Mouse (Mus musculus) embryonic stem cell, embryonic (primary cell): ENCODE measurements at regions not wholly inside any gene's neighbourhood (a gene's known extent, or its start where the extent isn't known, plus 50 kb on each side); places are given as distances from the start of the nearest gene placed in this dataset.
"Not testable (repeated sequence)": the region's sequence is repeated elsewhere in the genome, so short reads cannot be mapped to it uniquely, and the experiment has no call there.

ENCODE experiments used
- CTCF ChIA-PET, 4 experiments: fragments of 300-600 bp in 2 of 4; fragments of 350-600 bp in 2 of 4; sonication (Branson Sonifier 250); formaldehyde crosslinking; loops; one replicate each; lab custom pipeline; 2022; ENCODE audit warnings: inconsistent platforms in 2 of 4; lab: Charles Lee
- POLR2A ChIA-PET, 4 experiments: fragments of 300-600 bp in 2 of 4; fragments of 350-600 bp in 2 of 4; sonication (Branson Sonifier 250); formaldehyde crosslinking; loops; one replicate each; lab custom pipeline; 2022; ENCODE audit warnings: antibody characterized with exemption in 4 of 4, inconsistent platforms in 1 of 4; lab: Charles Lee

DNA sequence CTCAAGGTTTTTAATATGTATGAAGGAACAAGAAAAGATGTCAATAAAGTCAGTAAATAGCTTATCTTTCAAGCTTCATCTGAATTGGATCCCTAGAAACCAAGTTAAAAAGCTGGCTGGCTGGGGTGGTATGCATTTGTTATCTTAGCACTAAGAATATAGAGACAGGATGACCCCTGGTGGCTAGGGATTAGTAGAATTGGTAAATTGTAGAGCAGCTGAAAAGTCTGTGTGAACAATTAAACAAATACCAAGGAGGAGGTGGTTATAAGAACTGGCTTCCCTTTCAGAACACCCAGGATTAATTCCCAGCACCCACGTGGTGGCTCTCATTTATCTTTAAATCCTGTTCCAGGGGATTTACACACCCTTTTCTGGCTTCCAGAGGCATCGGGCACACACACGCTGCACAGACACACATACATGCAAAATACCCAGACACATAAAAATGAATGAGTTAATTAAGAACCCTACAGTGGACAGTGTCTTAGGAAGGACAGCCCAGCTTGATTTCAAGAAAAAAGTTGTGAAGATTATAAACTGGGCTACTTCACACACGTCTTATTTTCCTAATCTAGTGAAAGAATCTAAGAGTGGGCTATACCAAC, 170.5 kb downstream of the Pdzph1 start:
- POLR2A ChIA-PET, result no interaction called here
- CTCF ChIA-PET, result interaction anchor here in 1 of 4 experiments (0.7 kb wide), 1 partner anchor 233 kb away, joined by 3 read pairs; no protein-coding TSS in a partner anchor

DNA sequence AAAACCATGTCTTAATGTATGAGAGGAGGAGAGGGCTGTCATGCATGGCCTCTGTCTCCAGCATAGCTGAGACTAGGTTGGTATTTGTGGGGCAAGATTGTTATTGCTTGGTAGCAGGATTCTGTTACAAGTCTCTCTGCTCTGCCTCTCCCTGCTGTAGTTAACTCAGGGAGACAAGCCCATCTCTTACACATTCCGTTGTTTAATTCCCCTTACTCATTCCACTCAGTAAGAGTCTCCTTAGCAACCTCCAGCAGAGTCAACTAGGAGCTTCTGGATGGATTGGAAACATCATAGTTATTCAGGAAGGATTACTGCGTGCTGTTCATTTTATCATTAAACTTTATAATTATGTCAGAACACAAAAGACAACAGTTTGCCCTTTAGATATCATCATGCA, 171.8 kb downstream of the Pdzph1 start:
- POLR2A ChIA-PET, result no interaction called here
- CTCF ChIA-PET, result no interaction called here

DNA sequence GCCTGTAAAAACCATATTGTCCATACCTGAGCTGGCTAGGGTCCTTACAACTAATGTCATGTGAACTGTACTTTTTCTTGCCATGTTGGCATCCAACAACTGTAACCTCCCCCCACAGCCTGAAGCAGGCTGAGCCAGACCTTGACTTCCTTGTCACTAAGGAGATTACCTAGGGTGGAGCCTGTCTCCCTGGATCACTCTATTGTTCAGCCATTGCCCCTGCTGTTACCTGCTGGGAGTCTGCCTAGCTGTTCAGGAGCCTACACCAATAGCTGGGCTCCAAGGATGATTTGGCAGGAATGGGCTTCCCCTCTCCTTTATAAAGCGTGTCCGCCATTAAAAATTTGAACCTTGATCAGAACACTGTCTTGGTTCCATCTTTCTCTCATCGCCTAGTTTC, 215.7 kb downstream of the Pdzph1 start:
- CTCF ChIA-PET, result not testable (repeated sequence)

DNA sequence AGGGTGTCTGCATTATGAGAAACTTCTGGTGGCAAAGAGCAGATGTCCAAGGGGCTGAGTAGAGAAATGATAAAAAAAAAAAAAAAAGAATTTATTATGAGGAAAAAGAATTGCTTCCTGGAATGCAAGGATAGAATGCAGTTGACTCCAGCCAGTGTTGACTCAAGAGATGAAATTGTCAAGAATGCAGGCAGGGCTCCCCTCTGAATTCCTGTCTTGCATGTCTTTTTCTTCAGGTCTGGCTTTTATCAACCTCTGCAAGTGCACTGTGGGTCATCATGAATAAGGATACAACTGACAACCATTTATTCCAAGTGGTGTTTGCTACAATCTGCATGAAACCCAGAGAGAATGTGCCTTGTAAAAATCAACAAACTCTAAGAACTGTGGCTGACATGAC, 217.6 kb downstream of the Pdzph1 start:
- CTCF ChIA-PET, result no interaction called here
- POLR2A ChIA-PET, result no interaction called here

More for the DNA sequence above, 215.7 kb downstream of the Pdzph1 start:
- POLR2A ChIA-PET, result not testable (repeated sequence)

DNA sequence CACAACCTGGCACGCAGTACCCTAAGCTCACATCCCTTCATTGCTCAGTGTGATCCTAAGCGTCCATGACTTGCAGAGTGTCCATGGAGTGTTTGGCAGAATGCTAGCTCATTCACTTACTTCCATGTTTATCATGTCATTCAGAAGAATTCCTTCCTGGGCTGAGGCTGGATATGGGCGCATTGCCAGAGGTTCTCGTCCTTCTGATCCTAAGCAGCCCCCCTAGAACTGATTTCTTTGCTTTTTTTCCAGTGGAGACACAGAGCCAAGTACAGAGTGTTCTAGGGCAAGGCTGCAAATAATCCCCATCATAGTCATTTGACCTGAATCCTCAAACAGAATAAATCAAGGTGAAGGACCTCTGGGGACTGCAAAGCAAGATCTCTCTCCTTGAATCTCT, 226.0 kb downstream of the Pdzph1 start:
- ChIA-PET CTCF (no interaction called here), POLR2A (no interaction called here)

DNA sequence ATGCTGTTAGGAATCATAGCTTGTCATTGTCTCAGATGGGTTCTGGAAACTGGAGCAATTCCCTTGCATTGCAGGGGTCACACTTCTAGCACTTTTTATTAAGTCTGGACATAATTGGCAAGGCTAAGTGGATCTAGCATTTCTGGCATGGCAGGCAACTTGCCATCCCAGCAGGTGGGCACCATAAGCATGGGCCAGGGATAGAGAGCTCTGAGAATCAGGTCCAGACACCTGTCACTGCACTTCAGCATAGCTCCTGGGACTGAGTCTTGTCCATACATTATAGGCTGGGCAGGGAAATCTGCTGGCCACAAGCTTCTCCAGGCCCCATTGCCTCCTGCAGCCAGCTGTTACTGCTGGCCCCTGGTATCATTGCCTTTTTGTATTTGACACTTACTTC, 242.2 kb downstream of the Pdzph1 start:
- ChIA-PET POLR2A (no interaction called here), CTCF (interaction anchor here in 1 of 4 experiments (0.6 kb wide), 1 partner anchor 584 kb away, joined by 3 read pairs; no protein-coding TSS in a partner anchor)

DNA sequence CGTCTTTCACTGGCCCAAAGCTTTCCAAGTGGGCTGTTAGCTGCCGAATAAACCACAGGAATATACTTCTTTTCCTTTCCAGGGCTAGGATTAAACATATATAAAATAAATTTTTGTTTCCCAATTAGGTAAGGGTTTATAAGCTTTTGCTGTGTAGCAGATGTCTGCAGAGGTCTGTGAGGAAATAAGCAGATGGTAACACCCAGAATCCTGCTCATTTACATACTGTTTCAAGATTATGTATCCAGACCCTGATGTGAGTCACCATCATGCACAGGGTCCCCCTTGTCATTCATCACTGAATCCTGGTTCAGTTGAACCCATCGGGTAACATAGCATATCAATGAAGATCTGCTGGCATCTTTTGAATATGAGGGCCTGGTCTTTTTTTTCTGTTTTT, 242.9 kb downstream of the Pdzph1 start:
- POLR2A ChIA-PET, result interaction anchor here in 1 of 4 experiments (0.7 kb wide), 1 partner anchor 131 kb away, joined by 3 read pairs; no protein-coding TSS in a partner anchor
- CTCF ChIA-PET, result no interaction called here

DNA sequence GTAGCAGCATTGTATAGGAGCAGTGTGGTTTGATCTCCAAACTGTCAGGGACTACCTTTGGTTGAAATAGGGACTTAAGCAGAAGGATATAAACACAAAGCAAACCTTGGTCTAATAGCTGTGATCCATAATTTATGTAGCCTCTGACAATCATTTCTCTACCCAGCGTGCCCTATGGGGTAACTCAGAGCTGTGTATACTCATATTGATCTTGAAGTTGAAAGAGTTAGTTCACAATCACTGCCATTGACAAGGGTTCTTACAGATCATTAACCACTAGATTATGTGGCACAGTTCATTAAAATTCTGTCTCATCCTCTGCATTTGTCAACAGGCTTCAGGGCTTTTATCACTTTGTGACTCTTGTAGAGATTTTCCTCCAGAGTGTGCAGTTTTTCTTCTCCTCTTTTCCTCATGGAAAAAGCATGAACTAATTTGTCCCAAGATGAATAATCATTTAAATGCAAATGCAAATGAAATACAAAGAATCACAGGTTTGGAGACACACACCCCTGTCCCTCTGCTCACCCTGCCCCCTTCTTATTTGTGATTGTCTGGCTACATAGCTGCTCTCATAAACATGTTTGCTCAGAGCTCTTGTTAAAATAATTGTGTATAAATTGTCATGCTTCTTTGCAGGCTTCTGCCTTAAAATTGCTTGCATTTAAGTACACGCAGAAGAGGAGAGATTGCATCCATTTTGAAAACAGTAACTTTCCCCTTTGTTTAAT, 280.3 kb downstream of the Pdzph1 start:
- POLR2A ChIA-PET, result no interaction called here
- CTCF ChIA-PET, result no interaction called here

DNA sequence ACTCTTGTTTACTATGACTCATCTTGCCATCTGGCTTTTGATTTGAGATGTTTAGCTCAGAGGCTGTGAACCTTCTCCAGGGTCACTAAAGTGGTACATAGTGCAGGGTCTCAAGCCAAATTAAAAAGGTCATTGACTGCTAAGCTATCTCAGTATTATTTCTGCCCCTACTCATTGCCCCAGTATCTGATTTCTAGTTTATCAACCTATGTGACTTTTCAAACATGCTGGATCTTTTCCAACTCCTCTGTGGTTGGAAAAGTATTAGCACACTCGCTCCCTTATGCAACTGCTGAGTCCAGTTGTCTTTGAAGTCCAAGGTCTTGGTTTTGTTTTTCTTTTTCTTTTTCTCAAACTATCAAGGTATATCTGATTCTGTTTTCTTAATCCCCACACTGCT, 301.0 kb downstream of the Pdzph1 start:
- POLR2A ChIA-PET, result no interaction called here
- CTCF ChIA-PET, result no interaction called here

DNA sequence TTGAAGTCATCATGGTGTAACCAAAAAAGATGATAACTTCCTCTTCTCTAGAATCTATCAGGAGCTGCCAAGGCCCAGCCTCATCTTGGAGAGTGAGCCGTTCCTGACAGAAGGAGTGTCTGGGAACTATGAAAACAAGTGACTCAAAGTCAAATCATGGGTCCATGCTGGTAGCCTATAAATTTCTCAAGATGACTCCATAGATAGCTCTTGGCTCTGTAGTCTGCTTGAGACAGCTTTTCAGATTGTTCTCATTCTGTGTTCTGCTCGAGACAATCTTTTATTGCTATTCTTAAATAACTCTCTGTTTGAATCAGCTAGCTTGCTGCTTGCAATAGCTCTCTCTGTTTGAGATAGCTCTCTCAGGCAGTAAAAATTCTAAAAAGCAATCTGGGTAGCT, 318.9 kb downstream of the Pdzph1 start:
- ChIA-PET POLR2A (no interaction called here), CTCF (no interaction called here)

DNA sequence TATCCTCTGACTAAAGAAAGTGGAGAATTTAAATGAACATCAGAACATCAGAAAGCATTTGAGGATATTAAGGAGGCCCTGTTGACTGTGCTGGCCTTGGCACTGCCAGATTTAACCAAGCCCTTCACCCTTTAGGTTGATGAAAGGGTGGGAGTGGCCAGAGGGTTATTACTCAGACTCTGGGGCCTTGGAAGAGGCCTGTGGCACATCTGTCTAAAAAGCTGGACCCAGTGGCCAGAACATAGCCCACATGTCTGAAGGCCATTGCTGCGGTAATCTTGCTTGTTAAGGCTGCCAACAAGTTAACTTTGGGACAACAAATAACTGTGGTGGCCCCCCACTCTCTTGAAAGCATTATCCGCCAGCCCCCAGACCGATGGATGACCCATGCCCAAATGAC, 323.1 kb downstream of the Pdzph1 start:
- ChIA-PET POLR2A (interaction anchor here in 1 of 4 experiments (0.7 kb wide), 1 partner anchor 270 kb away, joined by 4 read pairs; no protein-coding TSS in a partner anchor), CTCF (no interaction called here)

DNA sequence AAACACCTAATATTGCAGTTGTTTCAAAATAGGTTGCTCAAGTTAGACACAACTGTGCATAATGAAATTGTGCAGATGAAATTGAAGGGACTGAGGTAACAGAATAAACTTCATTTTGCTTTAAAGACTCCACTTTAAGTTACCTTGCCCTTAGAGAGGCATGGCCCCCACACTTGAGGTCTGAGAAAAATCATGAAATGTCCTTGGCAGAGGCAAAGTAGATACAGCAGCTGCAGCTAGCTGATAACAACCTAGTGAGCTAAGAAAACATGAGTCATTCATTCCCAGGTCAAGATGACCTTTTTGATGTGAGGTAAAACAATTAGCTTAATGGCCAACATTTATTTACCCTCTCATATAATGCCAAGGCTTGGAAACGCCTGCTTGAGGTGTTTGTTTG, 347.4 kb downstream of the Pdzph1 start:
- CTCF ChIA-PET, result no interaction called here

DNA sequence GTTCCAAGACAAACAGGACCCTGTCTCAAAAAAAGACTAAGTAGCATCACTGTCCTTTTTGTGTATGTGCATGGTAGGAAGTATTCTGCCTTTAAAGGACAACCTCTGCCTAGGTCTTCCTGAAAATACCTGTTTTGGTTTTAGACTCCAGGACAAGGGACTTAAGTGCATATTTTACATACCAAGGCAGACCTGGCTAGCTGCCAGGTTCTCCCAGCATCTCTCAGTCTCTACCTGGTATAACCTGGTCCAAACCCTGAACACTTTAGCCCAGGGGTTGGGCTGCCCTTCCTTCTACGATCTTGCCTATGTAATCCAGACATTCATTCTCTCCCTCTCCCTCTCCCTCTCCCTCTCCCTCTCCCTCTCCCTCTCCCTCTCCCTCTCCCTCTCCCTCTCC, 348.9 kb downstream of the Pdzph1 start:
- ChIA-PET POLR2A (no interaction called here), CTCF (no interaction called here)

More for the DNA sequence above, 347.4 kb downstream of the Pdzph1 start:
- POLR2A ChIA-PET, result no interaction called here

DNA sequence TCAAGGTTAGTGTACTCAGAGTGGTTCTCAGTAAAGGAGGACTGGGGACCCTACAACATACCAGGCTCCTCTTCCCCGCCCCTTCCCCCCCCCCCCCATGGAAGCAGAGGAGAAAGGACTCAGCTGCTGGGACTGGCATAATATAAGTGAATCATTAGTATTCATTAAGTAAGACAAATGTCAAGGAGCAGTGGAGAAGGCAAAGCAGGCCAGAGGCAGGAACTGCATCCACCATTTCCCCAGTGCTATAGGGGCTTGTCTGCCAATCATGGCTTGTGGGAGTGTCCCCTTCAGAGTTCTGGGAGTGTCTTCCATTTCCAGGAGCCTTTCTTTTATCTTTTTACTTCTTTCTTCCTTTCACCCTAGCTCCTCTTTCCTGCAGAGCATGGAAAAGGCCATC, 392.3 kb downstream of the Pdzph1 start:
- CTCF ChIA-PET, result no interaction called here
- POLR2A ChIA-PET, result no interaction called here

DNA sequence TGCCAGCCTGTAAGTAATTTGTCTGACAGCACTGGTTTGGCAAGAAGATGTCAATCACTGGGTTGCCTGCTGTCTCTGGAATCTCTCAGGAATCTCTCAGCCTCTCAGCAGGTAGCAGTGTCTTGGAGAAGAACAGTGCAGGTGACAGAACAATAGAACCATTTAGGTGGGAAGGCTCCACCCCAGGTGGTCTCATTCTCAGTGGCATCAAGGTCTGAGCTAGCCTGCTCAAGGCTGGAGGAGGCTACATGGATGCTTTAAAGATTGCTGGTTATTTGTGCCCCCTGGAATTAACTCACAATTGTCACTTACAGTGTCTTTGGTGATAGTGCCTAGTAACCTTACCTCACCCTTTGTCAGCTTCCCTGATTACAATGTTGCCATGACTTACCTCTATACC, 394.5 kb downstream of the Pdzph1 start:
- ChIA-PET CTCF (no interaction called here), POLR2A (no interaction called here)

DNA sequence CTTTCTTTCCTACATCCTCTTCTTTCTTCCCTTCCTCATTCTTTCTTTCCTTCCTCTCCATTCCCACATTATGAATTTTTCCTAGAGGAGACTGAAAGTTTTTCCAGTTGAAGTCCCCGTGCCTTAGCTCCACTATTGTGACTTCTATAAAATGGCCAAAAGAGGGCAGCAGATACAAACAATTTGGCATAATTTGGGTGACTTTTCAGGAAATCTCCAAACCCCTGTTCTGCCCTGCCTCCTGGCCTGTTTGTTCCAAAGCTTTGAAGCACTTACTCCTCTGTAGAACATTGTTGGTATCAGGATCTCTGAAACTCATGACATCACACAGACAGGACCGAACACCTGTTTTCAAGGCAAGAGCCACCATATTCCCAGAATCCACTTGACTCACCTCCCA, 403.2 kb downstream of the Pdzph1 start:
- CTCF ChIA-PET, result interaction anchor here in 3 of 4 experiments (0.6 to 1.9 kb wide), 10 partner anchors 10 to 817 kb away, joined by 3 to 13 read pairs (median 3); no protein-coding TSS in a partner anchor
- POLR2A ChIA-PET, result interaction anchor here in 1 of 4 experiments (1.0 to 1.6 kb wide), 3 partner anchors 275 to 321 kb away, joined by 3 to 6 read pairs (median 3); no protein-coding TSS in a partner anchor

DNA sequence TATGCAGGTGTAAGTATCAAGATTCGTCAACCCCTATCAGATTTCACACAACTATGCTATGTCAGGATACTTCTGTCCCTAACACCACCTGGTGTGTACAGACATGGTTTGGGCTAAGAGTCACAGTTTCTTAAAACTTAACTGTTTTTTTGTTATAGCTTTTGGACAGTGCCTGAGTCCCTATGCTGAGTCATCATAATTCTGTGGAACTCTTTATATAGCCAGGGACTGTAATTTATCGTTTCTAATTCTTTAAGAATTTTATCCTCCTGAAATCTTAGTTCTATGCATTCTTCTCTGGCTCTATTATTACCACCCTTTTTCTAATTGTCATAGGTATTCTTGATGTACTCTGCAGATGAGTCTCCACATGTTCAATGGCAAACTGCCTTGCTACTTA, 418.3 kb downstream of the Pdzph1 start:
- ChIA-PET CTCF (no interaction called here), POLR2A (no interaction called here)
